Mouse (Mus musculus): ENCODE measurements around the gene Epgn. TPM values are rescaled to one million over a fixed set of nuclear protein-coding genes. Genes with fewer than 3 reads are reported as not detected.

Epgn gene
- polyA plus RNA-seq, 1 experiment = 0.19 TPM

DNA sequence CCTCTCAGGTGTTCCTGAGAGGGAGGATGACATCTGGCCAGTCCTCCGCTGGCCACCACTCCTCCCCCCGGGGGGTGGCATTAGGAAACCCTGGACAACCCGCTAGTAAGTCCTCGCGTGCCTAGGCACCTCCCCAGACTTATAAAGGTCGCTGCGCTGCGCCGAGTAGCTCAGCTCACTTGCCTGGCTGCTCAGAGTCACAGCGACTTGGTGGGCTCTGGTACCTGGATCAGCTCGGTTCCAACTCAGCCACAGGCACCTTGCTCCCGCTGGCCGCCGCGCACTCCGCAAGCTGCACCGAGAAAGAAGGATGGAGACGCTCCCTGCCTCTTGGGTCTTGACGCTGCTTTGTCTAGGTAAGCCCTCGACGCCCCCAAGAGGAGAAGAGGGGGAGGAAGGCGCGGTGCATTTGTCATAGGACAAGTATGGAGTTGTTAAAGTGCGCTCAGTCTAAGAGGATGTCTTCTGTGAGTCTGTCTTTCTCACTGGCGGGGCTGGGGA, 47.2 kb downstream of the Epgn start, which contains the start of gene Ereg:
TSS of gene Ereg (plus strand) at position 173 of the 501 bp plus-strand sequence.
- TF ChIP-seq POLR2A (IDR thresholded peaks at IDR 0.05; ENCODE audit: extremely low read depth, insufficient read depth, low read length) (no peak), CTCF (IDR thresholded peaks at IDR 0.05; ENCODE audit: extremely low read depth, insufficient read depth, low read length) (no peak)
- H3K27ac ChIP-seq (ENCODE audit: insufficient read depth, low read length) = no peak within 1 kb of the TSS
- H3K4me3 ChIP-seq (ENCODE audit: insufficient read depth, low read length) = no peak within 1 kb of the TSS
- H3K4me1 ChIP-seq (ENCODE audit: control insufficient read depth, insufficient read depth, low read length) = no peaks in the 10 kb centered on the region

DNA sequence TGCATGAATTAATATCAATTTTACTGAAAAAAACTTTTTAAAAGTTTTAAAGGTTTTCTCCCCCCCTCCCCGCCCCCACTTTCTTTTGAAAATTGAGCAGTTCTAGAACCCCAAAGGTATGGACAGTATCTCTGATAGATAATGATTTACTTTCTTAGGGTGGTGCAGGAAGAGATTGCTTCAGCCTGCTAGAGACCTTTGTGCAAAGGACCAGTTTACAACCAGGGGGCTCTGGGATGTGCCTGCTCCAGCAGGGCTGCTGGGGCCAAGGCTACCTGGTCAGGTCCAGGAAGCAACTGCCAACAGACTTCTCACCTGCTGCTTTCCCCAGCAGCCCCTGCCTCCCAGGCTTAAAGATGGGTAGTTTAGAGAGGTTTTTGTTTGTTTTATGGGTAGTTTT, 47.8 kb downstream of the Epgn start:
- Histone ChIP-seq H3K4me3 (ENCODE audit: insufficient read depth, low read length) (no peak overlapping the region), H3K4me1 (ENCODE audit: control insufficient read depth, insufficient read depth, low read length) (no peaks in the 10 kb centered on the region), H3K27ac (ENCODE audit: insufficient read depth, low read length) (no peak overlapping the region)
- TF ChIP-seq POLR2A (IDR thresholded peaks at IDR 0.05; ENCODE audit: extremely low read depth, insufficient read depth, low read length) (no peak), CTCF (IDR thresholded peaks at IDR 0.05; ENCODE audit: extremely low read depth, insufficient read depth, low read length) (no peak)

DNA sequence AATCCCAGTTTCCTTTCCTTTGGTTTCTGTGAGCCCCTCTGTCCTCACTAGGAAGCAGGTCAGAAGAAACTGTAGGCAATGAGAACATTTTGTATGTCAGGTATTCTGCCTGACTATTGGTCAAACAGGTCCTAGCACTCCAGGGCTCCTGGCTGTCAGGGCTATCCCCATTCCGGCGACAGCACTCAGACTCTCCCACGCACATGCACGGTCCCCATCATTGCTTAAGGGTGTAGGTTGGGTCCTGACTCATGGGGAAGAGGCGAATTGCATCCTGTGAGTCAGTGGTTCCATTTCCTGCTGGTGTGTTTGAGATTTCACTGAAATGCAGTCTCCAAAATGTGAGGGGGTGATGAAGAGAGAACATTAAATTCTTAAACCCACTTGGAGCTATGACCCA, 55.8 kb downstream of the Epgn start:
- no peaks in the 10 kb centered on the region for H3K4me1 ChIP-seq (ENCODE audit: control insufficient read depth, insufficient read depth, low read length)
- H3K27ac ChIP-seq (ENCODE audit: insufficient read depth, low read length) = no peak overlapping the region
- TF ChIP-seq CTCF (IDR thresholded peaks at IDR 0.05; ENCODE audit: extremely low read depth, insufficient read depth, low read length) = no peak
- TF ChIP-seq POLR2A (IDR thresholded peaks at IDR 0.05; ENCODE audit: extremely low read depth, insufficient read depth, low read length) = no peak
- H3K4me3 ChIP-seq (ENCODE audit: insufficient read depth, low read length) = no peak overlapping the region

Other genes starting within 250 kb of the Epgn start
- gene Cxcl3, start 241.4 kb upstream of the Epgn start, polyA plus RNA-seq (2012; rRNA removed) = not detected in 2 replicates
- not detected in 2 replicates for gene Cxcl15, start 232.9 kb upstream of the Epgn start, polyA plus RNA-seq (2012; rRNA removed)
- gene Cxcl1, start 136.2 kb upstream of the Epgn start, polyA plus RNA-seq (2012; rRNA removed) = 0.06 and 0.08 TPM in 2 replicates
- gene Cxcl2, start 123.6 kb upstream of the Epgn start, polyA plus RNA-seq (2012; rRNA removed) = not detected in 2 replicates
- gene Mthfd2l, start 96.3 kb upstream of the Epgn start, polyA plus RNA-seq (2012; rRNA removed) = 16.7 and 18.2 TPM in 2 replicates
- gene Ereg, start 47.2 kb downstream of the Epgn start, polyA plus RNA-seq (2012; rRNA removed) = not detected in 2 replicates
- gene Areg, start 112.1 kb downstream of the Epgn start, polyA plus RNA-seq (2012; rRNA removed) = 0.10 and 0.11 TPM in 2 replicates

All from cortical plate, adult 2 months (tissue).